Mouse (Mus musculus): Measurements from ENCODE around the gene Coq10a. TPM values are rescaled to one million over a fixed set of nuclear protein-coding genes. Genes with fewer than 3 reads are reported as not detected.

Gene Coq10a
- 10 to 100 TPM; 60.4 to 63.8 TPM for total RNA-seq (2021)

- peak; percentile 91 to 98 for DNase-seq (ENCODE audit: low spot score in 2 of 2)
- intact Hi-C loops (cut with DNase I) = loop anchor here (2.0 to 5.0 kb wide), 2 partner anchors 40 to 89 kb away; partner anchors contain the start of gene Smarcc2
Observed at GRCm38 (mm10) chr10:128368402-128369217, at the start of gene Coq10a. TSS of gene Coq10a (minus strand) at chr10:128368997.

DNA sequence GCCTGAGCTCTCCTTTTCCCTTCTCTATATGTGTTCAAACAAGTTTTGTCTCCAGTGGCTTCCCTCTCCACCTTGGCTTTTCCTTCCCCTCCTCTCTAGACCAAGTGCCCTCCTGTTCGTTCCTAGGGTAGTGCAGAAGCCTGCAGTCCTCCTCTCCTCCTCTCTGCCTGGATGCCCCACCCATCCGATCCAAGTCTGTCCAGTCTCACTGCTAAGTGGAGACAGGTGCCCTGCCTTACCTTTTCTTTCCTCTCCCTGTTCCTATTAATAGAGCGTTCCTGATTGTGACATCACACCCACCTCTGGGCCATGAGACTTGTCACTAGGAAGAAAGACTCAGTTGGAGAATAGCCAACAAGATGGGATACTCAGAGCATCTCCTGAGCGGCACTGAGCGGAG is 46.1 kb upstream of the Coq10a start:
- intact Hi-C loops (cut with DNase I) = no loop called here
- DNase-seq (ENCODE audit: low spot score in 2 of 2) = no peak

DNA sequence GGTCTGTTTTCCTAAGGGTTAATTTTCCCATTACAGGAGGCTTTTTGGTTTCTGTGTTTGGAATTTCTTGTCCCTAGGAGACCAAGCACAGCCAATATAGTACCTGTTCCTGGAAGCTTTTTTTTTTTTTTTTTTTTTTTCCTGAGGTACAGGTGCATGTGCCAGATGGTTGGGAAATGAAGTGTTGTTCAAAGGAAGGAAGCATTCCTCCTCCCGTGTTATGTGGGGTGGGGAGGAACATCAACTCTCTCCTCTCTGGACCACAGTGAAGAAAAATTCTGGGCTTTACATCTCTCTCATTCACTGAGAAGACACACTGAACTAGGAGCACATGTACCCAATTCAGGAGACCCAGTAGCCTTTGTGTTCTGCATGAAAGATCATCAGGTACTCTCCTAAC is 44.3 kb upstream of the Coq10a start:
- intact Hi-C loops (cut with DNase I) = no loop called here
- DNase-seq (ENCODE audit: low spot score in 2 of 2) = no peak

- intact Hi-C loops (cut with DNase I) = no loop called here
- DNase-seq (ENCODE audit: low spot score in 2 of 2) = no peak
Observed at GRCm38 (mm10) chr10:128412558-128412957, 43.8 kb upstream of the Coq10a start.

DNA sequence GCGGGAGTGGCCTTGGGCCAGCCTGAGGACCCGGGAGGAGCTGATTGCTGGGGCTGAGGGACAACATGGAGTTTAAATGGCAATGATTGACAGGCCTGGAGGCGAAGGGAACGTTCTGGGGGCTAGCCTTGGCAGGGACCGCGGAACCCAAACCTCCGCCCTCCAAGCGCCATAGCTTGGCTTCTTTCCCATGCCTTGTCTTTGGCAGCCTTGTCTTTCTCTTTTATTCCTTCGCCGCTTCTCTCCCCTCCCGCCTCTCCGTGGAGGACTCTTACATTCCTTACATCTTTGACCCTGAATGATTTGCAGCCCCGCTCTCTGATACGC is 43.2 kb upstream of the Coq10a start:
- DNase-seq (ENCODE audit: low spot score in 2 of 2) = peak in 1 of 2 experiments; percentile 39
- intact Hi-C loops (cut with DNase I) = no loop called here

DNA sequence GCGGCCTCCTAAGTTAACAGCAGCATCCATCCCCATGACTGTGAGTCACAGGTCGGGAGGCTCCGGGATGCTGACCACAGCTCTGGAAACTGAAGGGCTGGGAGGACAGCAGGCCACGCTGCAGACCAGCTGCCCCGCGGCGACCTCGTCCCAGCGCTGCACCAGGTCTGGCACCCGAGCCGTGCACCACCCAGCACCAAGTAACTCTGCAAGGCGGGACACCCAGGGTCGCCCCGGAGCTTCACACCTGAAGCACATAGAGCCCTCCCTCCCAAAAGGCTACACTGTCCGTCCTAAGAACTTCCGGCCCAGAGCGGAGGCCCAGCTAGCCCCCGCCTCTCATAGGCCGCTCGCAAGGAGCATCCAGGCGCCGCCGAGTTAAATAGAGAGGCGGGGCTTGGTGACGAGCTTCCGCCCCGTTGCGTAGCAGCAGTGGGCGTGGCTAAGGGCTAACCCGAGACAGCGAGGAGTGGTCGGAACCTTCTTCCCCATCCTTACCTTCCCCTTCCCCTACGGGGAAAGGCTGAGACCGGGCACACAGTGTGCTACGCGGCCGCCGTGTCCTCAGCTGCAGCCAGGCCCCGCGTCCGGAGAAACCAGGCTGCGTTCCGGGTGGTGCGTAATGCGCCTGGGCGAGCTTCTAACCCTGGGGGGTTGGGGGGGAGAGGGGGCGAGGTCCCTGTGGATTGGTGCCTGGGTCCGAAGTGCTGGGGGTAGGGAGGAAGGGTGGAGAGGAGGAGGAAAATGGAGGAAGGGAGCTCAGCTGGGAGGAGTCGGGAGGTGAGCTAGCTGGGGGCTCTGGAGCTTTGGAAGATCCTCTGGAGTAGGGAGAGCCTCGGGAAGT is 42.6 kb upstream of the Coq10a start, which contains the start of the genes Nabp2 and Rnf41:
Nabp2 (minus strand) TSS at position 282 of the 844 bp plus-strand sequence.
Rnf41 (plus strand) TSS at position 447 of the 844 bp plus-strand sequence.
- intact Hi-C loops (cut with DNase I) = loop anchor here (2.0 kb wide), 1 partner anchor 35 kb away; the partner anchor contains the start of gene Ankrd52
- peak; percentile 97 for DNase-seq (ENCODE audit: low spot score in 2 of 2)

DNA sequence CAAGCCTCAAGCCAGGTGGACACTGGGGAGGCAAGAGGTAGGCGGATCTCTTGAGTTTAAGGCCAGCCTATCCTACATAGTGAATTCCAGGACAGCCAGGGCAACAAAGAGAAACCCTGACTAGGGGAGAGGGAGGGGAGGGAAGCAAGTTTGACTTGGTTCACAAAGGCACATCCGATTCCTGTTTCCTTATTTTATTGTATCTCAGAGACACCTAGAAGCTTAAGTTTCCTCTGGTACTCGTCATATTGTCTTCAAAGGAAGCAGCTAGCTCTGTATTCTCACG is 41.7 kb upstream of the Coq10a start:
- DNase-seq (ENCODE audit: low spot score in 2 of 2) = no peak
- intact Hi-C loops (cut with DNase I) = loop anchor here (2.0 kb wide), 1 partner anchor 34 kb away; the partner anchor contains the start of gene Ankrd52

- peak; percentile 96 to 99 for DNase-seq (ENCODE audit: low spot score in 2 of 2)
- intact Hi-C loops (cut with DNase I) = loop anchor here (1.0 to 2.0 kb wide), 4 partner anchors 33 to 73 kb away; partner anchors contain the start of genes Ankrd52, Coq10a and Cs
Observed at GRCm38 (mm10) chr10:128409692-128410559, 41.1 kb upstream of the Coq10a start.

- peak; percentile 64 for DNase-seq (ENCODE audit: low spot score in 2 of 2)
- intact Hi-C loops (cut with DNase I) = loop anchor here (1.0 to 2.0 kb wide), 3 partner anchors 40 to 72 kb away; partner anchors contain the start of genes Coq10a and Cs
Observed at GRCm38 (mm10) chr10:128408591-128409535, 40.1 kb upstream of the Coq10a start.

- intact Hi-C loops (cut with DNase I) = no loop called here
Observed at GRCm38 (mm10) chr10:128403931-128404330, 35.1 kb upstream of the Coq10a start.

DNA sequence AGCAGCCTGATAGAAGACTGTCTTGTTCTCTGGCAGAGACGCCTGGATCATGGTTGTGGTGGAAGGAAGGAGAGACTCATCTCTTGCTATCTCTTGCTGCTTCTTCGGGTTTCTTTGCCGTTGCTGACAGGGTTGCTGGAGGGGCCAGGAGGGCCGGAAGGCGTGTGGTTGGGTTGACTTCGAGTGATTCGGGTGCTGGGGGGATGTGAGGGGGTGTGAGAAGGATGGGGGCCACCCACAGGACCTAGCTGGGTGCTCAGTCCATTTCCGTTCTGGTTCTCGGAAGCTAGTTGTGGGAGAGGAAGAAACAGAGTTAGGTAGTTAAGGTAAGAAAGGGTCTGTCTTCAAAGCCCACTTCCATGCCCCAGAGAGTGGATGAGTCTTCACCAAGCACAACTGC is 32.8 kb upstream of the Coq10a start:
- intact Hi-C loops (cut with DNase I) = no loop called here
- DNase-seq (ENCODE audit: low spot score in 2 of 2) = no peak

More at GRCm38 (mm10) chr10:128403931-128404330, 35.1 kb upstream of the Coq10a start:
- no peak for DNase-seq (ENCODE audit: low spot score in 2 of 2)

DNA sequence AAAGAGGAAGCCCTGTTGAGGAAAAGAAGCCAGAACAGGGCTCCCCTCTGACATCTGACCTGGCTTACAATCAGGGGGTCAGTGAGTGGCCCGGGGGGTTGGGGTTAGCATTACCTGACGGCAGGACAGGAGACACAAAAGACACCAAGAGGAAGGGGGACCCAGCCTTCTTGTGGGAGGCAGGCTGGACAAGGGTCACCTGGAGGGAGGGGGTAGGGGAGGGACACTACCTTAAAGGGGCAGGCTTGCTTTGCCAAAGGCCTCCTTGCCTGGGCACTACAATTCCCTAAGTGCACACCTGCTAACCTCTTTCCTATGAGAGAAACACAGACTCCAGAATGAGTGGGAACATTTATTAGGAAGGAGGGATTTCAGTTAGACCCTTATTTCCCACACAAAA is 32.3 kb upstream of the Coq10a start, which contains the start of gene Slc39a5:
Slc39a5 (minus strand) TSS at position 174 of the 400 bp plus-strand sequence.
- intact Hi-C loops (cut with DNase I) = no loop called here
- no peak for DNase-seq (ENCODE audit: low spot score in 2 of 2)

DNA sequence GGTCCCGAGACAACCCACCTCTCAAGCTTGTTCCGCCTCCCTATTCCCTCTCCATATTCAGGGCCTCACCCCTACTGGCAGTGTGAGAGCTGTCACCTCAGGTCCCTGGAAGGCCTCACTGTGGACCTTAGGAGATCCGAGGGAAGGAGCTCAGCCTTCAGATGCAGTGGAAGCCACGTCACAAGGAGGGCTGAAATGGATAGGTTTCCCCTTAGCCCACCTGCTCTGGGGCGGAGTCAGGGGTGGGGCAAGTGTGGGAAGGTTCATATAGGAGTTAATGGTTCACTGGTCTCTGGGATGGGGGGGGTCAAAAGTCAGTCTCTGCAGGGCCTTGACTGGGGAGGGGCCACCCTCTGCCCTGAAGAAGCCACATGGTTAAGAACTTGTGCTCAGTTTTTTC is 31.5 kb upstream of the Coq10a start:
- intact Hi-C loops (cut with DNase I) = no loop called here
- DNase-seq (ENCODE audit: low spot score in 2 of 2) = no peak

DNA sequence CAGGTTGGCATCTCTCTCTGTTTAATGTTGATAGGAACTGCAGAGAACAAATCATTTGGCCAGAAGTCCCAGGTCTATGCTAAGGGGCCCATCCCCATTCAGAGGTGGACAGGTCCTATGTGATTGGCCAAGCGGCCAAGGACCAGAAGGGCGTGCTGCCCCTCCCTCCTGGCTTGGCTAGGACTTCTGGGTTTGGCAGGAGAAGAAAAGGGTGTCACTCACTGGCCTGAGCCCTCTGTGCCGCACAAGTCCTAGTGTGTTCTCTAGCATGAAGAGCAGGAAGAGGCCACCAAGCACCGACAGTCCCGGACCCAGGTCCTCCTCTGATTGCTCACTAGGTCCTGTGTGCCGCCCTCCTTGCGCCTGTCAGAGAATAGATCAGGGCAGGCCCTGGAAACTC is 28.7 kb upstream of the Coq10a start:
- intact Hi-C loops (cut with DNase I) = no loop called here

DNA sequence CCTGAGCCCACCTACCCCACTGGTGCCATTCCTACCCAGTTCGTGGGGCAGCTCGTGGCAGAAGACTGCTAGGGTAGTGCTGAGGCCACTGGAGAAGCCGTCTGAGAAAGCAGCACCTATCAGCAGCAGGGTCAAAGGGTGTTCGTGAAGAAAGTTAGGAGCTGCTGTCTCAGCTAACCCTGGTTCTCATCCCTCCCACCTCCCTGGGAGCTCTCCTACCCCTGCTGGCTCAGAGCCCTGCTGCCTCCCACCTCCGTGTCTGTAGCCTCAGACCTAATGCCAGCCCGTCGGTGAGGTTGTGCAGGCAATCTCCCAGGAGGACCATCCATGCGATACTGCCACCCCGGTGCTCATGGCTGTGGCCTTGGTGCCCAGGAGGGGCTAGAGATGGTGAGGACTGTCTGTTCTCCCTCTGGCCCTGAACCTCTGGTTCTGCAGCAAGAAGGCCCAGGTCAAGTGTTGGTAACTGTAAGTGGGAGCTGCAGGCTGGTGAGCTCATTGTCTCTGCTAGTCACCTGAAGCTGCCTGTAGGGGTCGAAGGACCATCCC is 28.0 kb upstream of the Coq10a start:
- intact Hi-C loops (cut with DNase I) = no loop called here
- DNase-seq (ENCODE audit: low spot score in 2 of 2) = no peak

More for the DNA sequence above, 28.7 kb upstream of the Coq10a start:
- no peak for DNase-seq (ENCODE audit: low spot score in 2 of 2)

- DNase-seq (ENCODE audit: low spot score in 2 of 2) = no peak
- intact Hi-C loops (cut with DNase I) = no loop called here
Observed at GRCm38 (mm10) chr10:128396017-128396673, 27.3 kb upstream of the Coq10a start.

DNA sequence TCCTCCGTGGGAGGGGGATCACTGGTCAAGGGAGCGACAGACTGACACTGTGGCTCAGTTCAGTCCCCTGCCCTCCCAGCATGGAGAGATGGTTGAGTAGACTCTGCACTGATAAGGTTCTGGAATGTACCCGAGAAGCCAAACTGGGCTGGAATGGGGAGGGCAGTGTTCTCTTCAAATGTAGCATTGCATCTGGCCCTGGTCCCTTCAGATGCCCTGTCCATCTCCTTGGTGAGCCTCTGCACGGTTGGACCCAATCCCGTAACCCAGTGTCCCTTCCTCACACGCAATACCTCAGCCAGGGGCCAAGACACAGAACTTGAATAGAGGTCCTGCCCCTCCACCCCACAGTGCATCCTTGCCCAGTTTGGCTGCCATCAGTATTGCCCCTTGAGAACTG is 23.1 kb upstream of the Coq10a start:
- intact Hi-C loops (cut with DNase I) = no loop called here

More for the DNA sequence above, 23.1 kb upstream of the Coq10a start:
- no peak for DNase-seq (ENCODE audit: low spot score in 2 of 2)
